Mouse (Mus musculus) brain, embryonic 14.5 days (tissue): Measurements from ENCODE around the gene Naa35. TPM values are rescaled to one million over a fixed set of nuclear protein-coding genes. Genes with fewer than 3 reads are reported as not detected.
"Not testable (repeated sequence)": the region's sequence is repeated elsewhere in the genome, so short reads cannot be mapped to it uniquely, and the experiment has no call there.

Source experiments
- DNase-seq: peaks from one replicate; pipeline ENCODE4 v3.0.0-alpha.2; 2011; ENCODE audit warnings: low read depth
- CTCF ChIP-seq: fragments of 200-500 bp; IDR thresholded peaks from 2 replicates; pipeline ENCODE4 v1.5.1; 2012; ENCODE audit warnings: inconsistent platforms, mild to moderate bottlenecking, moderate library complexity, borderline replicate concordance; ENCODE audit not compliant: insufficient read depth, insufficient read length; ENCODE audit errors: extremely low read depth
- POLR2A ChIP-seq: fragments of 200-500 bp; IDR thresholded peaks from 2 replicates; pipeline ENCODE4 v1.6.1; 2012; ENCODE audit warnings: mild to moderate bottlenecking, inconsistent platforms, borderline replicate concordance; ENCODE audit not compliant: poor library complexity, insufficient read depth, insufficient read length, severe bottlenecking; ENCODE audit errors: extremely low read depth
- polyA plus RNA-seq: library from polyadenylated mRNA; depleted of rRNA; stranded (reverse); fragments of >200 nt; gene quantifications from 2 replicates; pipeline ENCODE4 v1.2.3, GENCODE M21; 2012

Gene Naa35
- polyA plus RNA-seq, 1 experiment: 114 TPM

DNA sequence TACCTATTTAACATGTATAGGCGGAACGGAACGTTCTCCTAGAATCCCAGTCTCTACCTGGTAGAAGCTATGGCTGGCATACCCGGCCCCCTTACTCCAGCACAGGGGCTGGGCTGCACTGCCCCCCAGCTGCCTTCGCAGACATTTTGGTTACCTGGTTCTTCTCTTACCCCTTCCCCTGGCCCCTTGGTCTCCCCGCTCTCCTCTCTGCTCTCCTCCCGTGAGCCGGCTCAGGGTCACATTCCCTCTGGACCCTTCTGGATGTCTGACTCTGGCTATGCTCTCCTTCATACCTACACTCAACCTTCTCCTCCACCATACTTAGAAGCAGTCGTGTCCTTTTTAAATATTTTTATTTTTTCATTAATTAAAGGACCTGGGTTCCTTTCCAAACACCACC is 578 bp upstream of the Naa35 start:
- TF ChIP-seq POLR2A: no peak
- no peak; the same call in 1 of the 2 replicates for TF ChIP-seq CTCF

DNA sequence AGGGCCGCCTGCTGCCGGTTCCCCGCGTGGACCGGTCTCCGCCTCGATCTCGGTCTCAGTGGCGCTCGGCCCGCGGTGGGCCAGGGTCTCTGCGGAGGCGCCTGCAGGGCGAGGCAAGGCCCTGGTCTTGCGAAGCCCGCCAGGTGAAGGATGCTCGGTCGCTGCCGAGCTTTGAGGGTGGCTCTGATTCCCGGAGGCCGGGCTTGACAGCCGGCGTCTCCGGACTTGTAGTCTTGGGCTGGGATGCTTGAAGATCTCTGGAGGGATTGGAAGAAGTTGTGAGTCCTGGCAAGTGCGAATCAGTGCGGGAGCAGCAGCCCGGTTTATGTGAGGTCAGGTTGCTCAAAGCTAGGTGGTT is 568 bp downstream of the Naa35 start:
- TF ChIP-seq CTCF (no peak), POLR2A (no peak)
- peak; percentile 55 for DNase-seq

More for the DNA sequence above, 578 bp upstream of the Naa35 start:
- DNase-seq: peak; percentile 59

DNA sequence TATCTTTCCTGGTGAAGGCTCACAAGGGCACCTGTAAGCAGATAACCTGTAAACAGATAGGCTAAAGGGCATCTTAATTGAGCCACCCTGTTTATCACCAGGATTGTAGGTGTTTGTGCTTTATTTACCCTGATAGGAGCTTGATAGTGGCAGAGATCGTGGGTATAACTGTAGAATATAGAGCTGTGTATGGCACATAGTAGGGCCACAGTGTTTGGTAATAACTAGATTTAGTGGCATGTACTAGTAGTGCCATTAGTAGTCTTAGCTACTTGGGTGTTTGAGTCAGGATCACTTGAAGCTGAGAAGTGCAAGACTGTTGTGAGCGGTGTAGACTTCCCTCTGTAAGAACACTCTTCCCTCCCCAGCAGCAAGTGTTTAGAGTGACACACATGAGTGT is 2.1 kb downstream of the Naa35 start:
- TF ChIP-seq POLR2A: no peak
- no peak for TF ChIP-seq CTCF
- no peak for DNase-seq

DNA sequence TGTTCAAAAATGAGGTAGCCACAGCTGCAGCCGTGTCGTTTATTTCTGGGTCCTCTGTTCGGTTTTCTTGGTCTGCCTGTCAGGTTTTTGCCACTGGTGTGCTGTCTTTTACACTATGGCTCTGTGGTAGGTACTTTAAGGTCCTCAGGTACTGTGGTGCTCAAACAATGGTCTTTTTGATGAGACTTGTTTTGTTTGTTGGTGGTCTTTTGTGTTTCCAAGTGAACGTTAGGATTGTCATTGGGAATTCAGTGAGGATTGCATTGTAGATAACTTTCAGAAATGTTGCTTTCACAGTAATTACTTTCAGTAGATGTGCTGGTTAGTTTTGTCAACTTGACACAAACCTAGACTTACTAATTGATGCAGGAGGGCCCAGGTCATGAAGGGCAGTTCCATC is 4.6 kb downstream of the Naa35 start:
- TF ChIP-seq POLR2A: no peak
- no peak for TF ChIP-seq CTCF
- no peak for DNase-seq

DNA sequence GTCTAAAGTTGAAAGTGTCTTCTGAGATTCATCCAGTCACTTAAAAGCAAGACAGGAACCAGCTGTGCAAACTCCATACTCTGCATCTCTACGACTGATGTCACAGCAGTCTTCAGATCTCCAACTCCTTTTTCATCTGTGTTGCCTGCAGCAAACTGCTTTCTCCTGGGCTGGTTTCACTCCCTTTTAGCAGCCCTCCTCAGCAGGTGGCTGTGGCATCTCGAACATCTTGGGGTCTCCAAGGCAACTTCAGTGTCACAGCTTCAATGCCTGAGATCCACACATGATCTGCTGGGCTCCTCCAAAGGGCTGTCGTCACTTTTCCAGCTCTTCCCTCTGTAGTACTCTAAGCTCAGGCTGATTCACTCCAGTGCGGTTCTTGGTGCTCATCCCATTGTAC is 5.6 kb downstream of the Naa35 start:
- no peak for DNase-seq
- TF ChIP-seq POLR2A: no peak
- no peak for TF ChIP-seq CTCF

DNA sequence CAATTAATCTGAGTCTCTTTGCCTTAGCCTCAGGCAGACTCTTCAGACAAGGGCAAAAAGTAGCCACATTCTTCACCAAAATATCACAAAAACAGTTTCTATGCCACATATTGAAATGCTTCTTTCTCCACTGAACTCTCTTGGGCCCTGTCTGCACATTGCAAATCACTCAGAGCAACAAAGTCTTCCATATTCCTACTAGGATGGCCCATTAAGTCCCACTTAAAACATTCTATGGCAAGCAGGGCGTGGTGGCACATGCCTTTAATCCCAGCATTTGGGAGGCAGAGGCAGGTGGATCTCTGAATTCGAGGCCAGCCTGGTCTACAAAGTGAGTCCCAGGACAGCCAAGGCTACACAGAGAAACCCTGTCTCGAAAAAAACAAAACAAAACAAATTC is 7.0 kb downstream of the Naa35 start:
- not testable (repeated sequence) for DNase-seq

DNA sequence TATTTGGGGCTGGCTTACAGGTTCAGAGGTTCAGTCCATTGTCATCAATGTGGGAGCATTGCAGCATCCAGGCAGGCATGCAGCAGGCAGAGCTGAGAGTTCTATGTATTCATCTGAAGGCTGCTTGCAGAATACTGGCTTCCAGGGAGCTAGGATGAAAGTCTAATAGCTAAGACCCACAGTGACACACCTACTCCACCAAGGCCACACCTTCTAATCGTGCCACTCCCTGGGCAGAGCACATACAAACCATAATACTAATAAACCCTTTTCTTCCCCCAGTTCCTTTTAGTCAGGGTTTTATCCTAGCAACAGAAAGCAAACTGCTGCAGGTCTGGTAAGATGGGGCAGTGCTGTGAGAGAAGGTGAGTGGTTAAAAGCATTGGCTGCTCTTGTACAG is 7.6 kb downstream of the Naa35 start:
- TF ChIP-seq POLR2A: no peak
- DNase-seq: no peak

DNA sequence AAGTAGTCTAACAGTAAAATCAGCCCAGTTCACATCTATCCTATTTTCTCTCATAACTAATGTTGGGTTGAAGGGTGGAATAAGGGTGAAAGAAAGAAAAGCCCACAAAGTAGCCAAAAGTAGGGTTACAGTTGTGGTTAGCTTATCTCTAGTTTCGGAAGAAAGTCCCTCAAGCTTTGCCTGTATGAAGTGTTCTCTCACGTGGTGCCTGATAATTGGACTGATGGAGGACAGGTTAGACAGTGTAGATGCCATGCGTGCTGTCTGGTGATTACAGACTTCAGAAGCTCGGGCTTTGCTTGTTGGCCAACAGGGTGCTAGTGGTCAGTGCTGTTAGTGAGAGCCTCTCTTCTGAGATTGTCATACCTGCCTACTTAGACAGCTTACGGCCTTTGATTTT is 18.0 kb downstream of the Naa35 start:
- DNase-seq: no peak
- no peak for TF ChIP-seq CTCF
- TF ChIP-seq POLR2A: no peak

DNA sequence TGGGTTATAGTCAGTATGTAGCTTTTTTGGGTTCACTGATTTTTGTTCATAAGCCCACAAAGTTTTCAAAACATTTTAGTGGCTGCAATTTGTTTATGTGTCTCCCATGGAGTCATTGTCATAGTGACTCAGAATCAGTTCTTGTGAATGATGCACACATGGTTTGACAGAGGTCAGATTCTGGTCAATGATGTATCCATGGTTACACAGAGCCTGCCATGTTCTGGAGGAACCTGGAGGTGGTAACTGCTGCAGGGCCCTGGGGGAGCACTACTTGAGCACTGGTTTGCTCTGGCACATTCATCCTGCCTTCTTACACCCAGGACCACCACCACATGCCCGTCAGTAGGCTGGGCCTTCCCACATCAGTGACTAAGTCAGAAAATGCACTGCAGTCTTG is 19.5 kb downstream of the Naa35 start:
- TF ChIP-seq CTCF: no peak
- TF ChIP-seq POLR2A: no peak

DNA sequence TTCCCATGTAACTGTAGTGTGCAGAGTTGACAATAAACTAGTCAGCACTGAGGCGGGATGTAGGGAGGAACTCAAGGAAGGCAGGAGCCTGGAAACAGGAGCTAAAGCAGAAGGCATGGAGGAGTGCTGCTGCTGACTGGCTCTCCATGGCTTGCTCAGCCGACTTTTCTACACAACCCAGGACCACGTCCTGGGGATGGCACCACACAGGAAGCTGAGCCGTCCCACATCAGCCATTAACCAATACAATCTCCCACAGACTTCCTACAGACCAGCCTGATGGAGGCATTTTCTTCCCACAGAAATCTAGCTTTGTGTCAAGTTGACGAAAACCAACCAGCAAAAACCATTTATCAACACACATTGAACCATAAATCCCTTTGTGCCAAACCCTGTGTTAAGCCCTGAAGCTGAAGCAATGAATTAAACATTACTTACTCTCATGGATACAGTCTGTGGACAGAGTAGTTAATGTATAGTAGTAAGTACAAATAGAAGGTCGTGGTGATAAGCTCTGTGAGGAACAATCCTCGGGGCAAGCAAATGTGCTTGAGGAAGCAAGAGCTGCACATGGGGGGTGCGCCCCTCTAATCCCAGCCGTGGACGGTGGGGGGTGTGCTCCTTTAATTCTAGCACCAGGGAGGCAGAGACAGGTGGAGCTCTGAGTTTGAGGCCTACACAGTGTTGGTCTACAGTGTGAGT is 20.3 kb downstream of the Naa35 start:
- no peak for DNase-seq
- no peak for TF ChIP-seq POLR2A
- TF ChIP-seq CTCF: no peak

More for the DNA sequence above, 19.5 kb downstream of the Naa35 start:
- no peak for DNase-seq

DNA sequence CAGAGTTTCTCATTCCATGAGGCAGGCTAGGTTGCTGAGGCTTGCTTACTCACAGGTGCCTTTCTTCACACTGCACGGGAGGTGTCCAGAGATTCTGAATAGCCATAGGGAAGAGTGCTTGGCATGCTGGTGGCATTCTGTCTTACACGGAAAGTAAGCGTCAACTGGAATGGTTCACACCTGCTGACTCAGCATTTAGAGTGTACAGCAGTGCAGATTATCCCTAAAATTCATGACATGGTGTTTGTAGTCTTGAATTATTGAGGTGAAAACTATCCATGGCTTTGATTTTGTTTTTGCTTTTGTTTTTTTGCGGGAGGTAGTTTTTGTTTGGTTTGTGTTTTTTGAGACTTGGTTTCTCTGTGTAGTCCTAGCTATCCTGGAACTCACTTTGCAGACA is 24.8 kb downstream of the Naa35 start:
- no peak for DNase-seq
- no peak for TF ChIP-seq POLR2A
- TF ChIP-seq CTCF: no peak

DNA sequence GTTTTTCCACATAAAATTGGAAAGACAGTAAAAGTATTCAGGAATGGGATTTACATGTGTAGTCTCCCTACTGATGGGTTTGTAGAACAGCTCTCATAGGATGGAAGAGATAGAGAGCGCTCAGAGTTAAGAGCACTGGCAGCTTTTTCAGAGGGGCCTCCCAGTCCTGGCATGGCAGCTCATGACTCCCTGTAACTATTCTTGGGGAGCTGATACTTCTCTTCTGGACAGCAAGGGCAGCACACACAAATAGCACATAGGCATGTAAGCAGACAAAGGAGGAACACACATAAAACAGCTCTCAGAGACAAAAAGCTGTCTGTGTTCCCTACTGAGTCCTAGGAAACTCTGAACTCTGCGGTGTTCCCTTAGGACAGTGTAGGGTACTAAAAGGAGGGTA is 25.4 kb downstream of the Naa35 start:
- TF ChIP-seq POLR2A (no peak), CTCF (no peak)
- no peak for DNase-seq

DNA sequence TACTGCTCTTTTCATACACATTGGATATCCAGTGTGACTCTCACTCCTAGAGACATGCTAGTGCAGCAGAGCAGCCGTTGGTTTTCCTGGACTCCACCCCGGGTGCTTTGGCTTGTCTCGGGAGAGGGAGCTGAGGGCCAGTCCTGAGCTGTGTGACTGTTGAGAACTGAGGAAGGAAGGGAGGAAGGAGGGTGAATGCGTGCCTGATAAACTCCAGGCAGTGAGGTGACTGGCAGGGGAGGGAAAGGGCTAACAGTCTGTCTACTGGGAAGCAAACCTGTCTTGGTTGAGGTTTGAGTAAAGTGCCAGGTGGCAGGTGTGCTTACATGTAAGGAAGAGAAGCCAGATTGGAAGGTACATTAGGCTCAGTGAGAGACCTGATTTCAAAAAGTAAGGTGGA is 28.8 kb downstream of the Naa35 start:
- TF ChIP-seq CTCF (no peak), POLR2A (no peak)
- DNase-seq: no peak

DNA sequence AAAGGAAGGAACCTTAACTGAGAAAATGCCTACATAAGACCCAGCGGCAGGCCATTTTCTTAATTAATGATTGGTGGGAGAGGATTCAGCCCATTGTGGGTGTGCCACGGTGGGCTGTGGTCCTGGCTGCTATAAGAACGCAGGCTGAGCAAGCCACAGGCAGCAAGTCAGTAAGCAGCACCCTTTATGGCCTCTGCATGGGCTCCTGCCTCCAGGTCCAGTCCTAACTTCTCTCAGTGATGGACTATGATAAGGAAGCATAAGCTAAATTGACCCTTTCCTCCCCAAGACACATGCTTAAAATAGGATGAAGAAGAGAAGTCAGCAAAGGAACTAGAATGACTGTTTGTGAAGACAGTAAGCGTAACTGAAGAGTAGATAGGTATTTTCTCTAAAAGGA is 30.1 kb downstream of the Naa35 start:
- DNase-seq: no peak
- TF ChIP-seq CTCF (no peak), POLR2A (no peak)

DNA sequence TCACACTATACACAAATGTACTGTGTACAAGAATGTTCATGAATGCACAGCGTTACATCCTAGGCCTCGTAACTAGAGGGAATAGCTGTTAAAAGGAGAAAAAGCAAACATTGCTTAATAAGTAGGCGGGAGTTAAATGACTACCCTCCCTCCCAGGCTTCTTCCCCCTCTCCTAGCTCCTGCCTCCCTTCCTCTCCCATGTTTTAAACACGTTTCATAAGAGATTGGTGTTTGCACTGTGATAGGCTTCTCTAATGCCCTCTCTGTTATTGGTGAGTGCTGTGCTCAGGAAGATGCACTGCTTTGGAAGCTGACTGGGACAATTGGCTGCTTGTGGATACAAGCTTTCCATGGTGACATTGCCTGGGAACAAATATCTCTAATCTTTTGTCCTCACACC is 30.5 kb downstream of the Naa35 start:
- DNase-seq: no peak
- TF ChIP-seq POLR2A: no peak
- TF ChIP-seq CTCF: no peak
